Mouse (Mus musculus): ENCODE data around the gene Rbak. TPM values are rescaled to one million over a fixed set of nuclear protein-coding genes. Genes with fewer than 3 reads are reported as not detected.

Gene Rbak
- polyA plus RNA-seq, 1 experiment from 2014 or later, result 17.9 TPM

DNA sequence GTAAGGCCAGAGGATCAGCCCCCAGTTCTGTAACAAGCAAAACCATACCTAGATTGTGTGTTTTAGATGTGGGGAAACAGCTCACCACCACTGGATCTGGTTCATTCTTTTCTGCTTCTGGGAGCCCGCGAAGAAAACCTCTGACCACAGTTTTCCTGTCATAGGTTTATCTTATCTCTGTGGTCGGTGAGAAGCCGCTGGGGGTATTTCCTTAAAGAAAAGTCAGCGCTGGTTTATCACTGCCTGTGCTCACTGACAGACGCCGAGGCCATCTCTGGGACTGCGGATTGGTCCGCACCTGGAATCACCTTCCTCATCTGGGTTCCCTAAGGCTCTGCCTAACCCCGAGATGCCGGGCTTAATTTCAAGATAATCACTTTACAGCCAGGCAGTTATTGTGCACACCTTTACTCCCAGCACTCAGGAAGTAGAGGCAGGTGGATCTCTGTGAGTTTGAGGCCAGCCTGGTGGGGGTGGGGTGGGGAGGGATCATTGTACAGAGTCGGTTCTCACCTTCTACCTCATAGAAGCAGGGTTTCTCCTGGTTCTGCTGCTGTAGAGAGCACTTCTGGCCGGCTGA is 47.5 kb downstream of the Rbak start:
- no peak overlapping the region for H3K4me2 ChIP-seq
- WGBS, result 89% methylated on average over 13 of the region's 13 CpGs
- peaks cover 3% of the 10 kb centered on the region; the same call in 1 of the 2 replicates for H3K9me3 ChIP-seq
- H3K27ac ChIP-seq, result no peak overlapping the region
- no peaks in the 10 kb centered on the region for H3K36me3 ChIP-seq (replicated peaks)
- H3K4me3 ChIP-seq (replicated peaks), result no peak overlapping the region
- H3K4me1 ChIP-seq, result no peaks in the 10 kb centered on the region
- H3K27me3 ChIP-seq, result no peaks in the 10 kb centered on the region
- no peak for ATAC-seq (ENCODE audit: low FRiP score)
- H3K9ac ChIP-seq, result no peak overlapping the region

DNA sequence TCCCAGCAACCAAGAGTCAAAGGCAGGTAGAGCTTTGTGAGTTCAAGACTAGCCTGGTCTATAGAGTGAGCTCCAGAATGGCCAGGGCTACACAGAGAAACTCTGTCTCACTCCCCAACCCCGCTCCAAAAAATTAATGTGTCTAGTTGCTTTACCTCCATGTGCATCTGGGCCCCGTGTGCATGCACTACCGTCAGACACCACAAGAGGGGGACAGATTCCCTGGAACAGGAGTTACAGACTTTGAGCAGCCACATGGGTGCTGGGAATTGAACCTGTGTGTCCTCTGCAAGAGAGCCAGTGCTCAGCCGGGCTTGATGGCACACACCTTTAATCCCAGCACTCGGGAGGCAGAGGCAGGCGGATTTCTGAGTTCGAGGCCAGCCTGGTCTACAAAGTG is 50.2 kb downstream of the Rbak start:
- Histone ChIP-seq H3K27ac (no peak overlapping the region), H3K27me3 (no peaks in the 10 kb centered on the region), H3K9me3 (peaks cover 3% of the 10 kb centered on the region; the same call in 1 of the 2 replicates), H3K4me1 (peaks cover 5% of the 10 kb centered on the region), H3K36me3 (replicated peaks) (no peaks in the 10 kb centered on the region), H3K9ac (no peak overlapping the region), H3K4me3 (replicated peaks) (no peak overlapping the region), H3K4me2 (no peak overlapping the region)
- ATAC-seq (ENCODE audit: low FRiP score), result no peak
- 90% methylated on average over 7 of the region's 7 CpGs for WGBS

DNA sequence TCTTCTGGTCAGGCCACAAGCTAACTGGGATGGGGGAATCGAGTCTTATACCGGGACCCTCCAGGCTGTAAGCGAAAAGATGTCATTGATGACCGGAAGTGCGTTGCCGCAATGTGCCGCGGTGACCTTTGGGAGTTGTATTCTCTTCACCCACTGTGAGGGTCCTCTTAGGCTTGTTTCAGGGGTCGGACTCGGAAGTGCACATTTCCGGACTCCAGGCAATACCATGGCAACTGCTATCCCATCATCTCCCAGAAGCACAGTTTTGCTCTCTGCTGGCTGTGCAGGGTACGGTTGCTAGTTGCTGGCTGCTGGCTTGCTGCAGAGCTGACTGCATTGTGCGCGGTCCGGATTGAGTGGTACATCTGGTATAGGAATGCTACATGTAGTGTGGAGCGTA is 51.5 kb downstream of the Rbak start:
- H3K27me3 ChIP-seq, result no peaks in the 10 kb centered on the region
- 92% methylated on average over 16 of the region's 16 CpGs for WGBS
- H3K9me3 ChIP-seq, result peaks cover 3% of the 10 kb centered on the region; the same call in 1 of the 2 replicates
- H3K9ac ChIP-seq, result no peak overlapping the region
- ATAC-seq (ENCODE audit: low FRiP score), result no peak
- H3K27ac ChIP-seq, result no peak overlapping the region
- H3K4me1 ChIP-seq, result peaks cover 6% of the 10 kb centered on the region
- H3K36me3 ChIP-seq (replicated peaks), result no peaks in the 10 kb centered on the region
- no peak overlapping the region for H3K4me2 ChIP-seq
- no peak overlapping the region for H3K4me3 ChIP-seq (replicated peaks)

DNA sequence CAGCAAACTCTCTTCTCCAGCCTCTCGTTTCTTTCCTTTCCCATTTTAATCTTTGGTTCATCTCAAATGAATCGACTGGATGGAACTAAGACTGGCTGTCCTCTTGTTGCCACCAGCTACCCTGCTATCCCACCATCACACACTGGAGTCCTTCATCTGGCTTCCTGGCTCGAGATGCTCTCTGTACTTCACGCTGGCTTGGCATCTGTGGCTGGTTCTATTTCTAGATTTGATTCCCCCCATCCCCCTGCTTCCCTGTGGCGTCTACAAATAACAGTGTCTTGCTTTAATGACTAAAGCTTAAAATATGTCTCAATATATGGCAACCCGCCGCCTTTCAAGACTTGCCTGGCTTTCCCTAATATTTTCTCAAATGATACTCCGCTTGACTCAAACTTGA is 52.7 kb downstream of the Rbak start:
- peaks cover 3% of the 10 kb centered on the region; the same call in 1 of the 2 replicates for H3K9me3 ChIP-seq
- no peak for ATAC-seq (ENCODE audit: low FRiP score)
- no peaks in the 10 kb centered on the region for H3K27me3 ChIP-seq
- H3K27ac ChIP-seq, result no peak overlapping the region
- peaks cover 6% of the 10 kb centered on the region for H3K4me1 ChIP-seq
- no peak overlapping the region for H3K9ac ChIP-seq
- WGBS, result 85% methylated on average over 8 of the region's 8 CpGs
- no peak overlapping the region for H3K4me3 ChIP-seq (replicated peaks)
- H3K36me3 ChIP-seq (replicated peaks), result no peaks in the 10 kb centered on the region
- H3K4me2 ChIP-seq, result no peak overlapping the region

DNA sequence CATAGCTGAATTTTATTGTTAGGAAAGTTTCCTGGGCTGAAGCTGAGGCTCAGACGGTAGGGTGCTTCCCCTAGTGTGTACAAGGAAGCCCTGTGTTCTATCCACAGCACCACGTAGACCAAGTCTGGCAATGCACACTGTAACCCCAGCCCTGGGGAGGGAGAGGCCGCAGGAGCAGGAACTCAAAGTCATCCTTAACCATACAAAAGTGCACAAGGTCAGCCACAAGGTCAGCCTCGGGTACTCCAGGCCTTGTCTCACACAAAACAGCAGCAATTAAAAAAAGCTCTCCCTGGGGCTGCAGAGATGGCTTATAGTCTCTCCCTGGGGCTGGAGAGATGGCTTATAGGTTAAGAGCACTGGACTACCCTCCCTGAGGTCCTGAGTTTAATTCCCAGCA is 53.7 kb downstream of the Rbak start:
- H3K36me3 ChIP-seq (replicated peaks), result no peaks in the 10 kb centered on the region
- no peak overlapping the region for H3K4me2 ChIP-seq
- peaks cover 3% of the 10 kb centered on the region; the same call in 1 of the 2 replicates for H3K9me3 ChIP-seq
- no peak overlapping the region for H3K9ac ChIP-seq
- no peak overlapping the region for H3K27ac ChIP-seq
- H3K27me3 ChIP-seq, result no peaks in the 10 kb centered on the region
- H3K4me1 ChIP-seq, result peaks cover 6% of the 10 kb centered on the region
- H3K4me3 ChIP-seq (replicated peaks), result no peak overlapping the region
- ATAC-seq (ENCODE audit: low FRiP score), result no peak
- 66% methylated on average over 4 of the region's 4 CpGs for WGBS

DNA sequence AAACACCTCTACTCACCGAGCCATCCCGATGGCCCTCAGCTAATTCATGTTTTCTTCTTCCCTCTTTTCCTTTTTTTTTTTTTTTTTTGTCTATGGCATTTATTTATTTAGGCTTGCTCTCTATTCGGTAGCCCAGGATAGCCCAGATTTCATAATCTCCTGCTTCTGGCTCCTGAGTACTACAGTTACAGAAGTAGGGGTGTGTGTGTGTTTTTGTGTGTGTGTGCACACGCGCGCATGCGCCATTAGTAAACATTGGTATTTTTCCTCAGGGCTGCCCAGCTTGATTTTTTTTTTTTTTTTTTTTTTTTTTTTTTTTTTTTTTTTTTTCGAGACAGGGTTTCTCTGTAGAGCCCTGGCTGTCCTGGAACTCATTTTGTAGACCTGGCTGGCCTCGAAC is 54.5 kb downstream of the Rbak start:
- no peak for ATAC-seq (ENCODE audit: low FRiP score)
- no peaks in the 10 kb centered on the region for H3K27me3 ChIP-seq
- peaks cover 6% of the 10 kb centered on the region for H3K4me1 ChIP-seq
- peak overlapping the region; percentile 78; the same call in 1 of the 2 replicates for H3K27ac ChIP-seq
- H3K9me3 ChIP-seq, result peaks cover 3% of the 10 kb centered on the region; the same call in 1 of the 2 replicates
- no peaks in the 10 kb centered on the region for H3K36me3 ChIP-seq (replicated peaks)
- no peak overlapping the region for H3K4me2 ChIP-seq
- H3K9ac ChIP-seq, result no peak overlapping the region
- H3K4me3 ChIP-seq (replicated peaks), result no peak overlapping the region
- WGBS, result 90% methylated on average over 9 of the region's 9 CpGs

DNA sequence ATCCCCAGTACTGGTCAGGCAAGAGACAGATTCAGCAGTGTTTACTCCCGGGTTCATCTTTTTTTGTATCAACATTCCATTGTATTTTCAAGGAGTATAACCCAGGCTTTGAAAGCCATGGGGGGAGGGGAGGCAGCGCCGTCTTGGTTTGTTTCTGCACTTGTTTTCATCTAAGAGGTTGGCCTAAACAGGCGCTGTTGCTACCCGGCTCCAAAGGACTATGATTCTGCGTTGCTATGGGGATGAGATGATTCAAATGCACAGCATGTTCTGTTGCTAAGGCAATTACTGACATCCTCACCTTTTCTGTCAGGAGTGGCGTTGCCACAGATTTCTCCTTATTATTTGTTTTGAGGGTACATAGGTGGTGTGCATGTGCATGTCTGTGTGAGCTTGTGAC is 55.0 kb downstream of the Rbak start:
- 38% methylated on average over 7 of the region's 7 CpGs for WGBS
- H3K4me3 ChIP-seq (replicated peaks), result no peak overlapping the region
- H3K4me1 ChIP-seq, result peaks cover 6% of the 10 kb centered on the region
- ATAC-seq (ENCODE audit: low FRiP score), result peak; percentile 65
- no peaks in the 10 kb centered on the region for H3K27me3 ChIP-seq
- H3K4me2 ChIP-seq, result no peak overlapping the region
- H3K27ac ChIP-seq, result peak overlapping the region; percentile 78
- no peaks in the 10 kb centered on the region for H3K36me3 ChIP-seq (replicated peaks)
- H3K9me3 ChIP-seq, result peaks cover 3% of the 10 kb centered on the region; the same call in 1 of the 2 replicates
- H3K9ac ChIP-seq, result no peak overlapping the region

DNA sequence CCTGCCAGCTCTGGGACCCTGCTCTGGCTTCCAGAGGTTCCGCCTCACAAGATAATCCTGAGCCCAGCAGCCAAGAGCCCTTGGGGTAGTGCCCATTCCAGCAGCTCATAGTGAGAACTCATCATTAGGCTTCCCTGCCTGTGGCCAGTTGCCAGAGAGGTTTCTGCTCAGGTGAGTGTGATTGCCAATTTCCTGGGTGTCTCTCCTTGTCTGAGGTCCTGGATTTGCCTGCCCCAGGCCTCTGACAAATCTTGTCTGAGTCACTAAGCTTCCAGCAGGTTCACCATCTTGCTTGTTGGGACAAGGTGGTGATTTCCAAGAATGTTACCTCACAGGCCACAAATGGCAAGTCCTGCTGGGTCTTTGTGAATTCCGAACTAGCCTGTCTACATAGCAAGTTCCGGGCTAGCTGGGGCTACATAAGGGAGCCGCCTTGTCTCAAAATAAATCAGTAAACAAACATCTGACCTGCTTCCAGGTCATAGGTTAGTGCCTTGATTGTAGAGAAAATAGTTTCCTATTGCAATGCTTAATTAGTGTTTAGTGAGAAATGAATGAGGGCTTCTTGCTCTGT is 55.7 kb downstream of the Rbak start:
- Histone ChIP-seq H3K27ac (peak overlapping the region; percentile 78), H3K4me2 (no peak overlapping the region), H3K4me3 (replicated peaks) (no peak overlapping the region), H3K9ac (no peak overlapping the region), H3K27me3 (no peaks in the 10 kb centered on the region), H3K4me1 (peaks cover 6% of the 10 kb centered on the region), H3K9me3 (peaks cover 3% of the 10 kb centered on the region; the same call in 1 of the 2 replicates), H3K36me3 (replicated peaks) (no peaks in the 10 kb centered on the region)
- whole genome bisulfite sequencing, result 78% methylated on average over 4 of the region's 4 CpGs
- ATAC-seq (ENCODE audit: low FRiP score), result no peak

DNA sequence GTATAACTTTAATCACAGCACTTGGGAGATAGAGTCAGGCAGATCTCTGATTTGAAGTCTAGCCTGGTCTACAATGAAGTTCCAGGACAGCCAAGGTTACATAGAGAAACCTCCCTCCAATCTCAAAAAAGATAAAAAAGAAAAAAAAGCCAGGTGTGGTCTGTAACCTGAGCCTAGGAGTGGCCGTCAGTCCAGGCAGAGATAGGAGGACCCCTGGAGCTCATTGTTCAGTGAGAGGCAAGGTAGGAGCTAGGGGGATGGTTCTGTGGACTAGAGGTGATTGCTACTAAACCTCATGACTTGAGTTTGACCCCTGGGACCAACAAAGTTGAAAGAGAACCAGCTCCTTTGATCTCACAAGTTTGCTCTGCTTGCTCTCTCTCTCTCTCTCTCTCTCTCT is 57.9 kb downstream of the Rbak start:
- H3K9ac ChIP-seq, result no peak overlapping the region
- ATAC-seq (ENCODE audit: low FRiP score), result no peak
- no peak overlapping the region for H3K4me3 ChIP-seq (replicated peaks)
- H3K9me3 ChIP-seq, result no peaks in the 10 kb centered on the region
- H3K4me2 ChIP-seq, result no peak overlapping the region
- no peaks in the 10 kb centered on the region for H3K36me3 ChIP-seq (replicated peaks)
- no peak overlapping the region for H3K27ac ChIP-seq
- 55% methylated on average over 1 of the region's 1 CpGs for WGBS
- peaks cover 6% of the 10 kb centered on the region for H3K4me1 ChIP-seq
- no peaks in the 10 kb centered on the region for H3K27me3 ChIP-seq

Small RNA genes lying within 50 kb of the gene (microRNA-seq; reads per million reads assigned to microRNA genes)
- not detected for gene Gm44405

Other genes starting within 250 kb of the Rbak start
- 665 and 748 TPM in 2 replicates for gene Fscn1, start 220.4 kb downstream of the Rbak start, polyA plus RNA-seq (2016; fragmentation: Nextera tagmentation; extraction: Ambion mirVana)
- 52.3 and 54.8 TPM in 2 replicates for gene Rnf216, start 67.8 kb downstream of the Rbak start, polyA plus RNA-seq (2016; fragmentation: Nextera tagmentation; extraction: Ambion mirVana)
- 0.05 TPM in 1 of 2 replicates, not detected in the other for gene Olfr718-ps1, start 33.2 kb downstream of the Rbak start, polyA plus RNA-seq (2016; fragmentation: Nextera tagmentation; extraction: Ambion mirVana)
- not detected in 2 replicates for gene Spdye4b, start 242 bp upstream of the Rbak start, polyA plus RNA-seq (2016; fragmentation: Nextera tagmentation; extraction: Ambion mirVana)
- not detected in 2 replicates for gene Spdye4a, start 46.1 kb upstream of the Rbak start, polyA plus RNA-seq (2016; fragmentation: Nextera tagmentation; extraction: Ambion mirVana)
- 28.5 and 29.1 TPM in 2 replicates for gene Zfp12, start 54.4 kb upstream of the Rbak start, polyA plus RNA-seq (2016; fragmentation: Nextera tagmentation; extraction: Ambion mirVana)
- 13.2 and 13.9 TPM in 2 replicates for gene Zfp316, start 89.2 kb upstream of the Rbak start, polyA plus RNA-seq (2016; fragmentation: Nextera tagmentation; extraction: Ambion mirVana)
- 0.09 TPM in 1 of 2 replicates, not detected in the other for gene Zfp853, start 112.8 kb upstream of the Rbak start, polyA plus RNA-seq (2016; fragmentation: Nextera tagmentation; extraction: Ambion mirVana)
- 60.4 and 61.5 TPM in 2 replicates for gene E130309D02Rik, start 134.6 kb upstream of the Rbak start, polyA plus RNA-seq (2016; fragmentation: Nextera tagmentation; extraction: Ambion mirVana)
- 73.8 and 78.2 TPM in 2 replicates for gene Zdhhc4, start 148.5 kb upstream of the Rbak start, polyA plus RNA-seq (2016; fragmentation: Nextera tagmentation; extraction: Ambion mirVana)
- gene Grid2ip, start 176.6 kb upstream of the Rbak start, polyA plus RNA-seq (2016; fragmentation: Nextera tagmentation; extraction: Ambion mirVana), result 0.38 and 0.41 TPM in 2 replicates
- 169 and 173 TPM in 2 replicates for gene Kdelr2, start 223.1 kb upstream of the Rbak start, polyA plus RNA-seq (2016; fragmentation: Nextera tagmentation; extraction: Ambion mirVana)

All from forebrain, embryonic 12.5 days (tissue).